Mouse (Mus musculus) ES-Bruce4 (cell line): ENCODE data around the gene Tnfrsf4. TPM values are rescaled to one million over a fixed set of nuclear protein-coding genes. Genes with fewer than 3 reads are reported as not detected.

Source experiments
- H3K27ac ChIP-seq: 2 replicates; pipeline ENCODE4 v1.5.1; 2012; ENCODE audit warnings: low read length, inconsistent platforms; ENCODE audit not compliant: insufficient read depth
- H3K27me3 ChIP-seq: 2 replicates; pipeline ENCODE4 v1.6.1; 2012; ENCODE audit warnings: mild to moderate bottlenecking, low read length, inconsistent platforms; ENCODE audit not compliant: control insufficient read depth, poor library complexity, insufficient read depth, severe bottlenecking
- H3K36me3 ChIP-seq: 2 replicates; pipeline ENCODE4 v1.6.1; 2012; ENCODE audit warnings: inconsistent platforms, mild to moderate bottlenecking, low read length, moderate library complexity; ENCODE audit not compliant: control insufficient read depth, poor library complexity, insufficient read depth, severe bottlenecking
- H3K4me1 ChIP-seq: one replicate; pipeline ENCODE4 v1.8.1; 2011; ENCODE audit warnings: low read length; ENCODE audit not compliant: control insufficient read depth, insufficient read depth
- H3K4me3 ChIP-seq: 2 replicates; pipeline ENCODE4 v1.5.1; 2011; ENCODE audit warnings: low read depth, mild to moderate bottlenecking, low read length
- H3K9ac ChIP-seq: 2 replicates; pipeline ENCODE4 v1.6.1; 2012; ENCODE audit warnings: low read depth, mild to moderate bottlenecking, inconsistent platforms; ENCODE audit not compliant: poor library complexity, severe bottlenecking
- H3K9me3 ChIP-seq: replicated peaks from 2 replicates; pipeline ENCODE4 v1.6.1; 2012; ENCODE audit warnings: mild to moderate bottlenecking, low read length, inconsistent platforms; ENCODE audit not compliant: control insufficient read depth, poor library complexity, insufficient read depth, severe bottlenecking
- CTCF ChIP-seq: IDR thresholded peaks from one replicate; pipeline ENCODE4 v1.8.1; 2011; ENCODE audit warnings: low read depth, low read length
- EP300 ChIP-seq: IDR thresholded peaks from 2 replicates; pipeline ENCODE4 v1.6.1; 2011; ENCODE audit warnings: low read depth, low read length; ENCODE audit not compliant: insufficient read depth
- POLR2A ChIP-seq: IDR thresholded peaks from one replicate; pipeline ENCODE4 v1.8.1; 2011; ENCODE audit warnings: low read length; ENCODE audit not compliant: insufficient read depth
- polyA plus RNA-seq: library from polyadenylated mRNA; stranded (reverse); fragments of >200 nt; gene quantifications from 2 replicates; pipeline ENCODE4 v1.2.4, GENCODE M21; 2011; ENCODE audit warnings: low read depth; ENCODE audit not compliant: missing spikeins, insufficient read depth, insufficient read length

Gene Tnfrsf4
- polyA plus RNA-seq = 2.4 and 2.9 TPM in 2 replicates

- H3K4me3 ChIP-seq = no peak within 1 kb of the TSS
- no peaks in the 10 kb centered on the region for H3K27me3 ChIP-seq
- H3K9me3 ChIP-seq = no peaks in the 10 kb centered on the region
- no peaks in the 10 kb centered on the region for H3K4me1 ChIP-seq
- no peak for TF ChIP-seq POLR2A
- TF ChIP-seq CTCF = no peak
- TF ChIP-seq EP300 = no peak
- peaks cover 23% of the 10 kb centered on the region for H3K36me3 ChIP-seq
- no peak within 1 kb of the TSS for H3K27ac ChIP-seq
- no peak within 1 kb of the TSS for H3K9ac ChIP-seq
These were observed at the start of gene Tnfrsf4 for GRCm38 (mm10) chr4:156013637-156014036. TSS of gene Tnfrsf4 (plus strand) at chr4:156013843.

- no peak for TF ChIP-seq EP300
- no peak for TF ChIP-seq CTCF
- TF ChIP-seq POLR2A = no peak
- no peaks in the 10 kb centered on the region for H3K9me3 ChIP-seq
These were observed 49.2 kb upstream of the Tnfrsf4 start for GRCm38 (mm10) chr4:155964396-155964795.

GRCm38 (mm10) chr4:155969043-155969653, 44.5 kb upstream of the Tnfrsf4 start:
- H3K36me3 ChIP-seq = no peaks in the 10 kb centered on the region
- TF ChIP-seq POLR2A (no peak), CTCF (no peak), EP300 (no peak)

More at GRCm38 (mm10) chr4:155964396-155964795, 49.2 kb upstream of the Tnfrsf4 start:
- Histone ChIP-seq H3K27ac (no peak overlapping the region), H3K4me3 (no peak overlapping the region), H3K9ac (no peak overlapping the region), H3K36me3 (no peaks in the 10 kb centered on the region), H3K4me1 (peaks cover 1% of the 10 kb centered on the region), H3K27me3 (no peaks in the 10 kb centered on the region)

GRCm38 (mm10) chr4:155970286-155970685, 43.4 kb upstream of the Tnfrsf4 start:
- H3K9ac ChIP-seq = no peak overlapping the region
- no peaks in the 10 kb centered on the region for H3K9me3 ChIP-seq
- H3K27me3 ChIP-seq = no peaks in the 10 kb centered on the region
- no peak overlapping the region; the same call in 1 of the 2 replicates for H3K27ac ChIP-seq
- H3K36me3 ChIP-seq = no peaks in the 10 kb centered on the region
- H3K4me3 ChIP-seq = no peak overlapping the region
- no peak for TF ChIP-seq POLR2A
- TF ChIP-seq CTCF = no peak
- TF ChIP-seq EP300 = no peak
- peaks cover 1% of the 10 kb centered on the region for H3K4me1 ChIP-seq

More at GRCm38 (mm10) chr4:155969043-155969653, 44.5 kb upstream of the Tnfrsf4 start:
- H3K4me1 ChIP-seq = peaks cover 1% of the 10 kb centered on the region
- no peaks in the 10 kb centered on the region for H3K27me3 ChIP-seq
- no peak overlapping the region for H3K4me3 ChIP-seq
- H3K27ac ChIP-seq = no peak overlapping the region
- no peaks in the 10 kb centered on the region for H3K9me3 ChIP-seq
- no peak overlapping the region for H3K9ac ChIP-seq

GRCm38 (mm10) chr4:155972651-155973050, 41.0 kb upstream of the Tnfrsf4 start:
- H3K9me3 ChIP-seq = no peaks in the 10 kb centered on the region
- no peak overlapping the region for H3K4me3 ChIP-seq
- no peak overlapping the region for H3K9ac ChIP-seq
- H3K27me3 ChIP-seq = no peaks in the 10 kb centered on the region
- no peaks in the 10 kb centered on the region for H3K36me3 ChIP-seq
- TF ChIP-seq EP300 (no peak), POLR2A (no peak), CTCF (no peak)
- H3K27ac ChIP-seq = no peak overlapping the region
- peaks cover 1% of the 10 kb centered on the region for H3K4me1 ChIP-seq

- TF ChIP-seq POLR2A (no peak), CTCF (no peak), EP300 (no peak)
- H3K27ac ChIP-seq = no peak overlapping the region
These were observed 40.4 kb upstream of the Tnfrsf4 start for GRCm38 (mm10) chr4:155973239-155973638.

More at GRCm38 (mm10) chr4:155973239-155973638, 40.4 kb upstream of the Tnfrsf4 start:
- Histone ChIP-seq H3K4me3 (no peak overlapping the region), H3K9ac (no peak overlapping the region), H3K4me1 (peaks cover 1% of the 10 kb centered on the region), H3K36me3 (no peaks in the 10 kb centered on the region), H3K9me3 (no peaks in the 10 kb centered on the region), H3K27me3 (no peaks in the 10 kb centered on the region)
